Mouse (Mus musculus) CD4-positive, CD25-positive, alpha-beta regulatory T cell, adult 4 months (primary cell): Measurements from ENCODE around the gene Plekhg2. TPM values are rescaled to one million over a fixed set of nuclear protein-coding genes. Genes with fewer than 3 reads are reported as not detected.

Experiments used
- ATAC-seq: one replicate; pipeline ENCODE4 v1.8.0; 2017
- polyA plus RNA-seq, 2 experiments: library from polyadenylated mRNA; unstranded; fragments of 100-300 nt; shearing (Covaris generic); gene quantifications; one replicate each; pipeline ENCODE4 v1.2.1; 2017

Gene Plekhg2
- polyA plus RNA-seq, 2 experiments from 2014 or later, result 65.5 to 110 TPM

- ATAC-seq, result peak; percentile 44
Observed at GRCm38 (mm10) chr7:28382981-28383396, 10.6 kb upstream of the Plekhg2 start.

GRCm38 (mm10) chr7:28382347-28382951, 10.1 kb upstream of the Plekhg2 start:
- peak; percentile 5 for ATAC-seq

GRCm38 (mm10) chr7:28381938-28382337, 9.5 kb upstream of the Plekhg2 start:
- ATAC-seq, result peak; percentile 40

- ATAC-seq, result peak; percentile 49
Observed at GRCm38 (mm10) chr7:28381017-28381790, 8.8 kb upstream of the Plekhg2 start.

- ATAC-seq, result no peak
Observed at GRCm38 (mm10) chr7:28380237-28381016, 8.0 kb upstream of the Plekhg2 start, which contains the start of gene Zfp36. Zfp36 (minus strand) TSS chr7:28380253.

GRCm38 (mm10) chr7:28378769-28379651, 6.6 kb upstream of the Plekhg2 start:
- peak; percentile 26 for ATAC-seq

- ATAC-seq, result no peak
Observed at GRCm38 (mm10) chr7:28378066-28378690, 5.8 kb upstream of the Plekhg2 start.

GRCm38 (mm10) chr7:28377190-28378065, 5.0 kb upstream of the Plekhg2 start:
- ATAC-seq, result no peak

GRCm38 (mm10) chr7:28376011-28376771, 3.8 kb upstream of the Plekhg2 start:
- peak; percentile 6 for ATAC-seq

GRCm38 (mm10) chr7:28375176-28375921, 3.0 kb upstream of the Plekhg2 start:
- peak; percentile 40 for ATAC-seq

- no peak for ATAC-seq
Observed at GRCm38 (mm10) chr7:28374647-28375046, 2.2 kb upstream of the Plekhg2 start.

- no peak for ATAC-seq
Observed at GRCm38 (mm10) chr7:28373891-28374495, 1.6 kb upstream of the Plekhg2 start.

GRCm38 (mm10) chr7:28373131-28373581, 757 bp upstream of the Plekhg2 start:
- peak; percentile 42 for ATAC-seq

GRCm38 (mm10) chr7:28371514-28371989, 847 bp downstream of the Plekhg2 start:
- no peak for ATAC-seq

GRCm38 (mm10) chr7:28370977-28371513, 1.4 kb downstream of the Plekhg2 start:
- ATAC-seq, result no peak

- ATAC-seq, result no peak
Observed at GRCm38 (mm10) chr7:28370051-28370450, 2.3 kb downstream of the Plekhg2 start.

- ATAC-seq, result no peak
Observed at GRCm38 (mm10) chr7:28368276-28368920, 4.0 kb downstream of the Plekhg2 start.
